Mouse (Mus musculus): ENCODE data around the gene Trappc2l. TPM values are rescaled to one million over a fixed set of nuclear protein-coding genes. Genes with fewer than 3 reads are reported as not detected.
"Not testable (repeated sequence)": the region's sequence is repeated elsewhere in the genome, so short reads cannot be mapped to it uniquely, and the experiment has no call there.

Gene Trappc2l
- polyA plus RNA-seq, 1 experiment from 2014 or later = 30.7 TPM

- H3K4me3 ChIP-seq (ENCODE audit: low read depth, low read length) = peak overlapping the region; percentile 87
- TF ChIP-seq CTCF (IDR thresholded peaks at IDR 0.05; ENCODE audit: low read depth) = peak; percentile 57
- TF ChIP-seq EP300 (IDR thresholded peaks at IDR 0.05; ENCODE audit: low read depth) = no peak
- peaks cover 28% of the 10 kb centered on the region for H3K4me1 ChIP-seq (ENCODE audit: insufficient read depth)
- H3K27ac ChIP-seq (ENCODE audit: low read depth) = no peak overlapping the region; the same call in 1 of the 2 replicates
- peak overlapping the region; percentile 89 for H3K4me2 ChIP-seq (ENCODE audit: low read depth, low read length)
- no peaks in the 10 kb centered on the region for H3K27me3 ChIP-seq (ENCODE audit: insufficient read depth, low read length)
- no peaks in the 10 kb centered on the region for H3K9me3 ChIP-seq (ENCODE audit: low read length)
- DNase-seq (peak; percentile 55), ATAC-seq (no peak)
- WGBS (ENCODE audit: insufficient replicate concordance) = 12% methylated on average over 10 of the region's 10 CpGs
- H3K36me3 ChIP-seq (replicated peaks; ENCODE audit: insufficient read depth, low read length) = peaks cover 37% of the 10 kb centered on the region
- peak overlapping the region; percentile 94 for H3K9ac ChIP-seq (replicated peaks)
Observed at GRCm38 (mm10) chr8:122568881-122569309, 42.5 kb upstream of the Trappc2l start.

DNA sequence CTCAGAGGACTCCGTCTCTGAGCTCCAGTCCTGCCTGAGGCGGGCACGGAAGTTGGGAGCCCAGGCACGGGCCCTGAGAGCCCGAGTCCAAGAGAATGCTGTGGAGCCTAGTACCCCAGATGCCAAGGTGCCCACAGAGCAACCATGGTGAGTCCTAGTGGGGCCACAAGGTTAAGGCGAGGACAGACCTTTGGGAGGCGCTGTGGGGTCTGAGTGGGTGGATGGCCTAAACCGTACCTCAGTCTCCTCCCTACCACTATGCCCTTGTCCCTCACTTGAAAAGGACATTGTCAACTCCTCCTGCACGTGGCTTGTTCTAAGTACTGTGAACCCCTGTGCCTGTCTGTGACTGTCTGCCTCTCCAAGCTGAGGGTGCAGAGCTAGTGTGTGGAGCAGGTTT, 42.1 kb upstream of the Trappc2l start:
- DNase-seq (no peak), ATAC-seq (no peak)
- peaks cover 37% of the 10 kb centered on the region for H3K36me3 ChIP-seq (replicated peaks; ENCODE audit: insufficient read depth, low read length)
- no peaks in the 10 kb centered on the region for H3K27me3 ChIP-seq (ENCODE audit: insufficient read depth, low read length)
- 61% methylated on average over 9 of the region's 9 CpGs for WGBS (ENCODE audit: insufficient replicate concordance)
- H3K4me3 ChIP-seq (ENCODE audit: low read depth, low read length) = peak overlapping the region; percentile 87
- H3K27ac ChIP-seq (ENCODE audit: low read depth) = no peak overlapping the region
- H3K9ac ChIP-seq (replicated peaks) = peak overlapping the region; percentile 94
- no peaks in the 10 kb centered on the region for H3K9me3 ChIP-seq (ENCODE audit: low read length)
- TF ChIP-seq EP300 (IDR thresholded peaks at IDR 0.05; ENCODE audit: low read depth) (no peak), CTCF (IDR thresholded peaks at IDR 0.05; ENCODE audit: low read depth) (peak; percentile 32)
- peaks cover 28% of the 10 kb centered on the region for H3K4me1 ChIP-seq (ENCODE audit: insufficient read depth)
- peak overlapping the region; percentile 89 for H3K4me2 ChIP-seq (ENCODE audit: low read depth, low read length)

DNA sequence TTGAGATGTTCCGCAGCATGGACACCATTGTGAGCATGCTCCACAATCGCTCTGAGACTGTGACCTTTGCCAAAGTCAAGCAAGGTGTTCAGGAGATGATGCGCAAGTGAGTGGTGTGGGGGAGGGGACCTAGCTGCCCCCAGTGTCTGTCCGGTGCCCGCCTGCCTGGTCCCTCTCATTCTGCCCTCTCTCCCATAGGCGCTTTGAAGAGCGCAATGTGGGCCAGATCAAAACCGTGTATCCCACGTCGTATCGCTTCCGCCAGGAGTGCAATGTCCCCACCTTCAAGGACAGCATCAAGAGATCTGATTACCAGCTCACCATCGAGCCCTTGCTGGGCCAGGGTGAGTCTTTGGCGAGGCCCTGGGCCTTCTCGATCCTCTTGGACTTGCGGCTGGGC, 41.4 kb upstream of the Trappc2l start:
- ATAC-seq (no peak), DNase-seq (no peak)
- WGBS (ENCODE audit: insufficient replicate concordance) = 95% methylated on average over 16 of the region's 16 CpGs
- Histone ChIP-seq H3K27me3 (ENCODE audit: insufficient read depth, low read length) (no peaks in the 10 kb centered on the region), H3K4me2 (ENCODE audit: low read depth, low read length) (peak overlapping the region; percentile 89), H3K4me1 (ENCODE audit: insufficient read depth) (peaks cover 32% of the 10 kb centered on the region), H3K27ac (ENCODE audit: low read depth) (no peak overlapping the region), H3K9me3 (ENCODE audit: low read length) (no peaks in the 10 kb centered on the region), H3K36me3 (replicated peaks; ENCODE audit: insufficient read depth, low read length) (peaks cover 37% of the 10 kb centered on the region), H3K4me3 (ENCODE audit: low read depth, low read length) (no peak overlapping the region), H3K9ac (replicated peaks) (no peak overlapping the region)
- TF ChIP-seq EP300 (IDR thresholded peaks at IDR 0.05; ENCODE audit: low read depth) = no peak
- no peak for TF ChIP-seq CTCF (IDR thresholded peaks at IDR 0.05; ENCODE audit: low read depth)

DNA sequence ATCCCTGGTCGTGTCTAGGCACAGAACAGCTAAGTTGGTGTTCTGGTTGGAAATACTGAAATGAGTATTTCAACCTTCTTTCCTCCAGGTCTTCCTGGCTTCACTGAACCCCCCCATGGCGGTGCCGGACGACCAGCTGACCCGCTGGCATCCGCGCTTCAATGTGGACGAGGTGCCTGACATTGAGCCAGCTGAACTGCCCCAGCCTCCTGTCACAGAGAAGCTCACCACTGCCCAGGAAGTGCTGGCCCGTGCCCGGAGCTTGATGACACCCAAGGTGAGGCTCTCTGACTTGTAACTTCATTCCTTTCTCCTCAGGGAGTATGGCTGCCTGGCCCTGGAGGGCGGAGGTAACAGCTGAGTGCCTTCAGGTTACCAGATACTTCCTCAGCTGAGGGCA, 40.3 kb upstream of the Trappc2l start:
- DNase-seq (no peak), ATAC-seq (no peak)
- H3K27ac ChIP-seq (ENCODE audit: low read depth) = no peak overlapping the region
- no peak overlapping the region for H3K9ac ChIP-seq (replicated peaks)
- H3K4me1 ChIP-seq (ENCODE audit: insufficient read depth) = peaks cover 39% of the 10 kb centered on the region
- H3K9me3 ChIP-seq (ENCODE audit: low read length) = no peaks in the 10 kb centered on the region
- H3K27me3 ChIP-seq (ENCODE audit: insufficient read depth, low read length) = no peaks in the 10 kb centered on the region
- no peak overlapping the region for H3K4me3 ChIP-seq (ENCODE audit: low read depth, low read length)
- 93% methylated on average over 11 of the region's 11 CpGs for WGBS (ENCODE audit: insufficient replicate concordance)
- peaks cover 37% of the 10 kb centered on the region for H3K36me3 ChIP-seq (replicated peaks; ENCODE audit: insufficient read depth, low read length)
- no peak overlapping the region for H3K4me2 ChIP-seq (ENCODE audit: low read depth, low read length)
- TF ChIP-seq EP300 (IDR thresholded peaks at IDR 0.05; ENCODE audit: low read depth) = no peak
- no peak for TF ChIP-seq CTCF (IDR thresholded peaks at IDR 0.05; ENCODE audit: low read depth)

DNA sequence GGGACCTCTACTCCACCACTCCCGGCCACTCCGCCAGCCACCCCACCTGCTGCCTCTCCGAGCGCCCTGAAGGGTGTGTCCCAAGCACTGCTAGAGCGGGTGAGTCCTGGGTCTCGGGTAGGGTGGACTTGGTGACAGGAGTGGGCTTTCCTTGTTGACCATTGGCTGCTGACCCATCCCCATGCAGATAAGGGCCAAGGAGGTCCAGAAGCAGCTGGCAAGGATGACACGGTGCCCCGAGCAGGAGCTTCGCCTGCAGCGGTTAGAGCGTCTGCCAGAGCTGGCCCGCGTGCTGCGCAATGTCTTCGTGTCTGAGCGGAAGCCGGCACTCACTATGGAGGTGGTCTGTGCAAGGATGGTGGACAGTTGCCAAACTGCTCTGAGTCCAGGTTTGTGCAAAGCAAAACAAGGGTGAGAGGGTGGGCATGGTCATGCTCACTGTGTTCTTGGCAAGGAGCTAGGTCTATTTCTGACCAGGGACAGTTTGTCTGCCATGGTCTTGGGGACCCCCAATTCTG, 39.6 kb upstream of the Trappc2l start:
- no peaks in the 10 kb centered on the region for H3K9me3 ChIP-seq (ENCODE audit: low read length)
- 91% methylated on average over 17 of the region's 17 CpGs for WGBS (ENCODE audit: insufficient replicate concordance)
- H3K4me1 ChIP-seq (ENCODE audit: insufficient read depth) = peaks cover 32% of the 10 kb centered on the region

GRCm38 (mm10) chr8:122572751-122573150, 38.7 kb upstream of the Trappc2l start:
- 90% methylated on average over 3 of the region's 3 CpGs for WGBS (ENCODE audit: insufficient replicate concordance)
- DNase-seq (no peak), ATAC-seq (no peak)
- no peak for TF ChIP-seq CTCF (IDR thresholded peaks at IDR 0.05; ENCODE audit: low read depth)
- TF ChIP-seq EP300 (IDR thresholded peaks at IDR 0.05; ENCODE audit: low read depth) = no peak
- H3K9ac ChIP-seq (replicated peaks) = no peak overlapping the region
- no peaks in the 10 kb centered on the region for H3K27me3 ChIP-seq (ENCODE audit: insufficient read depth, low read length)
- H3K4me1 ChIP-seq (ENCODE audit: insufficient read depth) = peaks cover 31% of the 10 kb centered on the region
- peaks cover 37% of the 10 kb centered on the region for H3K36me3 ChIP-seq (replicated peaks; ENCODE audit: insufficient read depth, low read length)
- no peak overlapping the region for H3K4me2 ChIP-seq (ENCODE audit: low read depth, low read length)
- H3K4me3 ChIP-seq (ENCODE audit: low read depth, low read length) = no peak overlapping the region
- no peak overlapping the region for H3K27ac ChIP-seq (ENCODE audit: low read depth)
- H3K9me3 ChIP-seq (ENCODE audit: low read length) = no peaks in the 10 kb centered on the region

More for the DNA sequence above, 39.6 kb upstream of the Trappc2l start:
- Histone ChIP-seq H3K27ac (ENCODE audit: low read depth) (no peak overlapping the region), H3K9ac (replicated peaks) (no peak overlapping the region), H3K4me3 (ENCODE audit: low read depth, low read length) (no peak overlapping the region), H3K36me3 (replicated peaks; ENCODE audit: insufficient read depth, low read length) (peaks cover 37% of the 10 kb centered on the region), H3K4me2 (ENCODE audit: low read depth, low read length) (no peak overlapping the region), H3K27me3 (ENCODE audit: insufficient read depth, low read length) (no peaks in the 10 kb centered on the region)
- DNase-seq (no peak), ATAC-seq (no peak)
- TF ChIP-seq CTCF (IDR thresholded peaks at IDR 0.05; ENCODE audit: low read depth) (no peak), EP300 (IDR thresholded peaks at IDR 0.05; ENCODE audit: low read depth) (no peak)

DNA sequence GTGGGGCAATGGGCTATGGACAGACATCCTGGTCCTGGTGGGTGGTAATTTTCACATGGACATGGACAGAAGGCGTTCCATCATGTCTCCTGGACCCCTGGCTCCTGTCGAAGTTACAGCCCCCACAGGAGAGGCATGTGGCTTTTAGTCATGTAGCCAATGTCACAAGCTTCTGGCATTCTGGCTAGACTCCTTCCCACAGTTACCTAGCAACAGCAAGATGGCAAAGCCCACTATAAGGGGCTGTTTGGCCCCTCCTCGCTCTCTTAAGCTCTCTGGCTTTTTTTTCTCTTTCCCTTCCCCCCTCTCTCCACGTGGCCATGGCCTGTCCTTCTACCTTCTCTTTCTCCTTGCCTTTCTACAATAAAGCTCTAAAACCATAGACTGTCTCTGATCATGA, 38.3 kb upstream of the Trappc2l start:
- Histone ChIP-seq H3K27ac (ENCODE audit: low read depth) (peak overlapping the region; percentile 84; the same call in 1 of the 2 replicates), H3K9ac (replicated peaks) (0 out of 2 replicates have a peak overlapping the region, but pooled peaks have one; percentile 4), H3K36me3 (replicated peaks; ENCODE audit: insufficient read depth, low read length) (peaks cover 37% of the 10 kb centered on the region), H3K4me1 (ENCODE audit: insufficient read depth) (peaks cover 31% of the 10 kb centered on the region)
- H3K9me3 ChIP-seq (ENCODE audit: low read length); H3K27me3 ChIP-seq (ENCODE audit: insufficient read depth, low read length); H3K4me2 ChIP-seq (ENCODE audit: low read depth, low read length); H3K4me3 ChIP-seq (ENCODE audit: low read depth, low read length); ATAC-seq; DNase-seq: not testable (repeated sequence)
- WGBS (ENCODE audit: insufficient replicate concordance) = 60% methylated on average over 4 of the region's 4 CpGs

Measured in liver, postnatal 0 days (tissue).